Mouse (Mus musculus): Measurements from ENCODE around the gene Aff1.

GRCm38 (mm10) chr5:103741443-103741842, 49.3 kb downstream of the Aff1 start:
- TF ChIP-seq GATA1 (IDR thresholded peaks at IDR 0.05; ENCODE audit: borderline replicate concordance, low read length) (no peak), FLI1 (IDR thresholded peaks at IDR 0.05; ENCODE audit: low read length) (no peak)

All from megakaryocyte, embryonic 14.5 days (primary cell).